Mouse (Mus musculus): ENCODE measurements around the gene Kcnf1. TPM values are rescaled to one million over a fixed set of nuclear protein-coding genes. Genes with fewer than 3 reads are reported as not detected.

Kcnf1 gene
- 0.35 and 0.36 TPM in 2 replicates for polyA plus RNA-seq (2015; fragmentation: Nextera tagmentation; extraction: Ambion mirVana)

DNA sequence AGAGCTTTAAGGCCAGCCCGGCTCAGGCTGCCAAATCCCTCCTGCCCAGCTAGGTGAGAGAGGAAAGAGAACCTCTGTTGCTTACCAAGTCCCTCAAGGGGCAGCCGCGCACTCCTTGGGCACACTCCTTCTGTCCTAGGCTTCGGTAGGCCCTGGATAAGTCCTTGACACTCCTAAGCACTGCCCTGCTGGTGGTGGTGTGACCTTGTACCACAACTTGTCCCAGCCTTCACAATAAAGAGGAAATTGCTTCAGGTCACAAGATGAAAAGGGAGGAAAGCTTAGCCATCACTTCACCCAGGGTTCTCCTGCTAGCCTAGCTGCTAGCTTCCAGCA, at the start of gene Kcnf1:
TSS of gene Kcnf1 (minus strand) at position 132 of the 336 bp plus-strand sequence.
- ATAC-seq (ENCODE audit: low read depth) (no peak), DNase-seq (no peak)
- Histone ChIP-seq H3K27me3 (peaks cover 35% of the 10 kb centered on the region), H3K27ac (no peak within 1 kb of the TSS), H3K9ac (no peak within 1 kb of the TSS), H3K9me3 (replicated peaks) (no peaks in the 10 kb centered on the region), H3K4me1 (replicated peaks) (no peaks in the 10 kb centered on the region), H3K36me3 (no peaks in the 10 kb centered on the region), H3K4me2 (peak within 1 kb of the TSS; percentile 45), H3K4me3 (replicated peaks) (peak within 1 kb of the TSS; percentile 31)
- WGBS (ENCODE audit: insufficient replicate concordance), result 24% methylated on average over 4 of the region's 4 CpGs

- Histone ChIP-seq H3K9ac (no peak overlapping the region), H3K36me3 (no peaks in the 10 kb centered on the region), H3K4me2 (no peak overlapping the region), H3K27ac (no peak overlapping the region), H3K4me3 (replicated peaks) (no peak overlapping the region), H3K9me3 (replicated peaks) (no peaks in the 10 kb centered on the region), H3K4me1 (replicated peaks) (no peaks in the 10 kb centered on the region), H3K27me3 (no peaks in the 10 kb centered on the region)
- DNase-seq (no peak), ATAC-seq (ENCODE audit: low read depth) (no peak)
- 68% methylated on average over 5 of the region's 5 CpGs for WGBS (ENCODE audit: insufficient replicate concordance)
Observed at GRCm38 (mm10) chr12:17225012-17225411, 48.3 kb upstream of the Kcnf1 start.

- no peaks in the 10 kb centered on the region for H3K9me3 ChIP-seq (replicated peaks)
- no peaks in the 10 kb centered on the region for H3K36me3 ChIP-seq
- H3K4me2 ChIP-seq, result no peak overlapping the region
- DNase-seq, result no peak
- no peak overlapping the region for H3K27ac ChIP-seq
- 43% methylated on average over 3 of the region's 3 CpGs for WGBS (ENCODE audit: insufficient replicate concordance)
- no peak overlapping the region for H3K9ac ChIP-seq
- ATAC-seq (ENCODE audit: low read depth), result no peak
- H3K4me3 ChIP-seq (replicated peaks), result no peak overlapping the region
- no peaks in the 10 kb centered on the region for H3K27me3 ChIP-seq
- no peaks in the 10 kb centered on the region for H3K4me1 ChIP-seq (replicated peaks)
Observed at GRCm38 (mm10) chr12:17223050-17223449, 46.4 kb upstream of the Kcnf1 start.

- no peak overlapping the region for H3K27ac ChIP-seq
- DNase-seq, result no peak
- WGBS (ENCODE audit: insufficient replicate concordance), result 34% methylated on average over 5 of the region's 5 CpGs
Observed at GRCm38 (mm10) chr12:17221891-17222428, 45.3 kb upstream of the Kcnf1 start.

DNA sequence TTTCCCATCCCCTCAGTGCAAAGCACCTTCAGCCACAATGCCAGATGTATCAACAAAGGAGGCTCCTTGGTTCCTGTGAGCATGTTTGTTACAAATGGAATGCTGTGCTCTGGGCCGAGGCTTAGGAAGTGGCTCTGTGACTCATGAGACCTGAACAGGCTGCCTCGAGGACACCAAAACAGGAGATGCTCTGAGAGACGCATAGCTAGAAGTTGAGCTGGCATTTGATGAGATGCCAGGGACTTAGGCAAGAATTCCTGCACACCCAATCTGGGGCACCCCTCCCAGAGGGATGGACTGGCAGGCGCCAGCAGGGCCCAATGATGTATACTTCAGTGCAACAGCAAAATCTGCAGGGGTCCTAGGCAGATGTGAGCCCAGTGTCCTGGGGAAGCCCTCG, 43.9 kb upstream of the Kcnf1 start:
- ATAC-seq (ENCODE audit: low read depth) (no peak), DNase-seq (no peak)
- Histone ChIP-seq H3K27ac (no peak overlapping the region), H3K9ac (no peak overlapping the region), H3K4me1 (replicated peaks) (no peaks in the 10 kb centered on the region), H3K4me3 (replicated peaks) (no peak overlapping the region), H3K36me3 (no peaks in the 10 kb centered on the region), H3K27me3 (no peaks in the 10 kb centered on the region), H3K4me2 (no peak overlapping the region), H3K9me3 (replicated peaks) (no peaks in the 10 kb centered on the region)
- WGBS (ENCODE audit: insufficient replicate concordance), result 53% methylated on average over 5 of the region's 5 CpGs

More at GRCm38 (mm10) chr12:17221891-17222428, 45.3 kb upstream of the Kcnf1 start:
- H3K4me3 ChIP-seq (replicated peaks), result no peak overlapping the region
- no peak overlapping the region for H3K9ac ChIP-seq
- no peaks in the 10 kb centered on the region for H3K36me3 ChIP-seq
- H3K4me1 ChIP-seq (replicated peaks), result no peaks in the 10 kb centered on the region
- no peaks in the 10 kb centered on the region for H3K27me3 ChIP-seq
- H3K9me3 ChIP-seq (replicated peaks), result no peaks in the 10 kb centered on the region
- H3K4me2 ChIP-seq, result no peak overlapping the region
- ATAC-seq (ENCODE audit: low read depth), result no peak

GRCm38 (mm10) chr12:17219107-17219506, 42.4 kb upstream of the Kcnf1 start:
- 31% methylated on average over 4 of the region's 4 CpGs for WGBS (ENCODE audit: insufficient replicate concordance)
- H3K36me3 ChIP-seq, result no peaks in the 10 kb centered on the region

DNA sequence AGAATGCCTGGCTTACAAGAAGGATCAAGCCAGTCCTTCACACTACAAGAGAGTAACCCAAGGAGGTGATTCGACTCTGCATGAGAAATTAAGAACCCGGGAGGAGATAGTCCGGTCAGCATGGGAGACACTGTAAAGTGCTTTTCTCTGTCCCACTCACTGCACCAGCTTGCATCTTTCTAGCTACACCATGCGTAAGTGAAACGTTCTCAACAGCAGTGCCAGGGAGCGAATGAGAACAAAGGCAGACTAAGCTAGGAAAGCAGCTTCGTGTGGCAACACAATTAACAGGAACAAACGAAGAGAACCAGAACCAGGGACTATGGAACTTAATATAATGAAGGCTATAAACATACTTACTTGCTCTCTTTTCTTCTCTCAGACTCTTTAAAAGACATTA, 41.7 kb upstream of the Kcnf1 start:
- H3K36me3 ChIP-seq, result no peaks in the 10 kb centered on the region
- ATAC-seq (ENCODE audit: low read depth) (no peak), DNase-seq (no peak)
- no peak overlapping the region for H3K4me2 ChIP-seq
- H3K4me3 ChIP-seq (replicated peaks), result no peak overlapping the region
- no peaks in the 10 kb centered on the region for H3K9me3 ChIP-seq (replicated peaks)
- WGBS (ENCODE audit: insufficient replicate concordance), result 57% methylated on average over 8 of the region's 8 CpGs
- no peak overlapping the region for H3K27ac ChIP-seq
- no peaks in the 10 kb centered on the region for H3K27me3 ChIP-seq
- H3K4me1 ChIP-seq (replicated peaks), result no peaks in the 10 kb centered on the region
- no peak overlapping the region for H3K9ac ChIP-seq

More at GRCm38 (mm10) chr12:17219107-17219506, 42.4 kb upstream of the Kcnf1 start:
- H3K9me3 ChIP-seq (replicated peaks), result no peaks in the 10 kb centered on the region
- ATAC-seq (ENCODE audit: low read depth) (no peak), DNase-seq (no peak)
- no peak overlapping the region for H3K4me3 ChIP-seq (replicated peaks)
- no peaks in the 10 kb centered on the region for H3K4me1 ChIP-seq (replicated peaks)
- no peak overlapping the region for H3K9ac ChIP-seq
- H3K27me3 ChIP-seq, result no peaks in the 10 kb centered on the region
- H3K27ac ChIP-seq, result no peak overlapping the region
- no peak overlapping the region for H3K4me2 ChIP-seq

DNA sequence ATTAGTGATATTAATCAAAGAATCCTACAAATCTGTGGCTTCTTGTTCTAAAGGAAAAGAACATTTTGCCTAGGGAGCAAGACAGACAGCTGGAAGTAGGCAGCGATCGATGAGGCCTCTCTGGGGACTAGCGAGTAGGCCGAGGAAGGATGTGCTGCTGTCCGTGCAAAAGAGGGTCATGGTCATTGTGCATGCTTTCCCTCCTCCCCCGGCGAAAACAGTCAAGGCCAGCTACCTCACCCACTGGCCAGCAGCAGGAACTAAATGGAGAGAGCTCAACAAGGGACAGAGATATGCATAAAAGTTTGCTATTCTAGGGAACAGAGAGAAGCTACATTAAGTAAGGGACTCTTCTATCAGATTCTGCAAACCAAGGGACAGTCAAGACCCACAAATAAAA, 39.1 kb upstream of the Kcnf1 start:
- H3K9me3 ChIP-seq (replicated peaks), result no peaks in the 10 kb centered on the region
- no peak overlapping the region for H3K4me2 ChIP-seq
- no peaks in the 10 kb centered on the region for H3K4me1 ChIP-seq (replicated peaks)
- no peak overlapping the region for H3K4me3 ChIP-seq (replicated peaks)
- H3K36me3 ChIP-seq, result no peaks in the 10 kb centered on the region
- ATAC-seq (ENCODE audit: low read depth), result no peak
- no peak overlapping the region for H3K9ac ChIP-seq
- DNase-seq, result no peak
- 74% methylated on average over 7 of the region's 7 CpGs for WGBS (ENCODE audit: insufficient replicate concordance)
- no peaks in the 10 kb centered on the region for H3K27me3 ChIP-seq
- H3K27ac ChIP-seq, result no peak overlapping the region

- Histone ChIP-seq H3K27me3 (no peaks in the 10 kb centered on the region), H3K9me3 (replicated peaks) (no peaks in the 10 kb centered on the region), H3K4me2 (no peak overlapping the region), H3K4me1 (replicated peaks) (no peaks in the 10 kb centered on the region), H3K27ac (no peak overlapping the region), H3K36me3 (no peaks in the 10 kb centered on the region), H3K9ac (no peak overlapping the region), H3K4me3 (replicated peaks) (no peak overlapping the region)
- WGBS (ENCODE audit: insufficient replicate concordance), result 60% methylated on average over 13 of the region's 13 CpGs
- no peak for ATAC-seq (ENCODE audit: low read depth)
- DNase-seq, result no peak
Observed at GRCm38 (mm10) chr12:17202492-17203322, 26.0 kb upstream of the Kcnf1 start.

- no peak overlapping the region for H3K27ac ChIP-seq
- DNase-seq (no peak), ATAC-seq (ENCODE audit: low read depth) (no peak)
- H3K4me2 ChIP-seq, result no peak overlapping the region
- H3K36me3 ChIP-seq, result no peaks in the 10 kb centered on the region
- 69% methylated on average over 5 of the region's 5 CpGs for WGBS (ENCODE audit: insufficient replicate concordance)
- H3K27me3 ChIP-seq, result no peaks in the 10 kb centered on the region
- H3K4me3 ChIP-seq (replicated peaks), result no peak overlapping the region
- H3K9me3 ChIP-seq (replicated peaks), result no peaks in the 10 kb centered on the region
- no peak overlapping the region for H3K9ac ChIP-seq
- no peaks in the 10 kb centered on the region for H3K4me1 ChIP-seq (replicated peaks)
Observed at GRCm38 (mm10) chr12:17198621-17199020, 21.9 kb upstream of the Kcnf1 start.

- no peak for DNase-seq
- Histone ChIP-seq H3K4me2 (no peak overlapping the region), H3K9ac (no peak overlapping the region), H3K9me3 (replicated peaks) (no peaks in the 10 kb centered on the region), H3K27me3 (no peaks in the 10 kb centered on the region), H3K36me3 (no peaks in the 10 kb centered on the region), H3K4me3 (replicated peaks) (no peak overlapping the region), H3K27ac (no peak overlapping the region), H3K4me1 (replicated peaks) (no peaks in the 10 kb centered on the region)
- ATAC-seq (ENCODE audit: low read depth), result no peak
- 76% methylated on average over 6 of the region's 6 CpGs for WGBS (ENCODE audit: insufficient replicate concordance)
Observed at GRCm38 (mm10) chr12:17194140-17194539, 17.5 kb upstream of the Kcnf1 start.

DNA sequence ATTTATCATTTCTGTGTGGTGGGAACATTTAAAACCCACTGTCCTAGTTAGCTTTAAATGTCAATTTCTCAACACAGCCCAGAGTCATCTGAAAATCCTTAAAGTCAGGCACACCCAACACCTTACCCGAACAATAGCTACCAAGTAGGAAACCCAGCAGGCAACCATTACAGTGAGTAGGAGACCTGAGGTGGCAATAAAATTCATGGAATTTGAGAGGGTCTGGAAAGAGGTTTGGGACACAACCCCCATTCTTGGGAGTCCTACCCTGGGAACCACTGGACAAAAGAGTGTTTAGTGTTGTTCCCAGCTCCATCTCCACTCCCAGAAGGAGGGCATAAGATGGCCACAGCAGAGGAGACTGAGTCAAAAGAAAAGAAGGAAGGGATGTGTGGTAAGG, 16.6 kb upstream of the Kcnf1 start:
- Histone ChIP-seq H3K4me2 (no peak overlapping the region), H3K27ac (no peak overlapping the region), H3K9ac (no peak overlapping the region), H3K27me3 (no peaks in the 10 kb centered on the region), H3K9me3 (replicated peaks) (no peaks in the 10 kb centered on the region), H3K36me3 (no peaks in the 10 kb centered on the region), H3K4me1 (replicated peaks) (no peaks in the 10 kb centered on the region), H3K4me3 (replicated peaks) (no peak overlapping the region)
- DNase-seq (no peak), ATAC-seq (ENCODE audit: low read depth) (no peak)
- 74% methylated on average over 1 of the region's 1 CpGs for WGBS (ENCODE audit: insufficient replicate concordance)

All from liver, embryonic 13.5 days (tissue).